Mouse (Mus musculus) mammary gland, adult 2 months (tissue): ENCODE measurements around the gene Traf6. TPM values are rescaled to one million over a fixed set of nuclear protein-coding genes. Genes with fewer than 3 reads are reported as not detected.

Experiments
- polyA plus RNA-seq: library from polyadenylated mRNA; depleted of rRNA; stranded (reverse); fragments of >200 nt; gene quantifications from 2 replicates; pipeline ENCODE4 v1.2.3, GENCODE M21; 2012; ENCODE audit warnings: low replicate concordance; rRNA removed

Gene Traf6
- 10.2 and 15.1 TPM in 2 replicates for polyA plus RNA-seq

DNA sequence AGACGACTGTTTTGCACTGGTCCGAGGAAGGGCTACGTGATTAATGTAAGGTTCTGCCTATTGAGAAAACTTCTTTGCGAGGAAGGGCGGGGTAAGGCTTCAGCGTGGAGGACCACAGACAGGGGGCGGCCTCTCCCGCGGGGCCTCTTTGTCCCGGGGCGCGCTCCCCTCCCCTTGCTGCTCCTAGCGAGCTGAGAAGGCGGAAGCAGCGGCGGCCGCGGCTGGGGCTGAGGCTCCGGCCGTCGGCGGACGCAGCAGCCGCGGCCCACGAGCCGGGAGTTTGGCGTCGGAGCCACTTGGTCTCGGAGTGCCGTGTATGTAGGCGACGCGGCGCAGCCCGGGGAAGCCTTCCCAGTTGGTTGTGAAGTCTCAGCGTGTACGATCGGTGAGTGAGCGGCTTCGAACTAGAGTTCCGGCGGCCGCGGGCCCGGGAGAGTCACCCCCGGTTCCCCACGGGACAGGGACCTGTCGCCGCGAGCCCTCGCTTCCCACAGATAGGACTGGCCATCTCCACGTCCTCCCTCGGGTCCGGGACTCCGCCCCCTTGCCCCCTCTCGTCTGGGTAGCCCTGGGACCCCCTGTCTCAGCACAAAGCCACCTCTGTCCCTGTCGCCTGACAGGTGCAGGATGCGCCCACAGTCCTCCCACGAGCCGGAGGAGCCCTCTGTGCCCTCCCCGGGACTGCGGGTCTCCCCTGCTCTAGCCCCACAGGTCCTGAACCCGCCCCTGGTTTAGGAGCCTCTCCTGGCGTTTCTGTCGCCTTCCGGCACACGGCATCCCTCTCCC lies at the start of gene Traf6:
TSS of gene Traf6 (plus strand) at position 194 of the 786 bp plus-strand sequence.

DNA sequence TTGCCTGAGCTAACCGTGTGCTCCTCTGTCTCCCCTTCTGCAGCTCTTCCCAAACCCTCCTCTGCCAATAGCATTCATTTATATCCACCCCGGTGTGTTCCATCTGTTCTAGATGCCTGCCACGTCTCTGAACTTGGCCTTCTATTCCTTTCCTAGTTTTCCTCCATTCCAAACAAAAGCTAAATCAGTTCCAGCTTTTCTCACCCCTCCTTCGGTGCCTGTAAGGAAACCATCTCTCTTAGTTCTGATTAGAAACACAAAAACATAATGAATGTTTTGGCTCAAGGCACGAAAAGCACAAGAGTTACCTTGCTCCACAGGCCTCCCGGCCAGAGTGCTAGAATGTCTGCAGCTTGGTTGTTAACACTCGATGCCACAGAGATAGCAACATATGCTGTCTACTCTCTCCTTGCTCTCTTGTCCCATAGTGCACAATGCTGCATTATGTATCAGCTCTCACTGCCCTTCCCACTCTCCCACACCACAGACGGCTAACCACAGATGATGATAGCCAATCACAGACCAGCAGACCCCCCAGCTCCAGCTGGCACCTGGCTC lies 29.0 kb upstream of the Traf6 start, which contains the start of the genes Rag1 and B230118H07Rik:
TSS of gene Rag1 (minus strand) at position 388 of the 558 bp plus-strand sequence.
TSS of gene B230118H07Rik (minus strand) at position 419 of the 558 bp plus-strand sequence.

Other genes with a start within 250 kb of the Traf6 start
- not detected in 2 replicates for gene Rag2, start 53.7 kb upstream of the Traf6 start, polyA plus RNA-seq
- 0.06 and 0.33 TPM in 2 replicates for gene Rag1, start 28.9 kb upstream of the Traf6 start, polyA plus RNA-seq
- 2.2 and 7.3 TPM in 2 replicates for gene B230118H07Rik, start 28.9 kb upstream of the Traf6 start, polyA plus RNA-seq
- 6.7 and 12.2 TPM in 2 replicates for gene Prr5l, start 204.6 kb downstream of the Traf6 start, polyA plus RNA-seq
- 47.3 and 61.8 TPM in 2 replicates for gene Commd9, start 207.8 kb downstream of the Traf6 start, polyA plus RNA-seq